Mouse (Mus musculus): Measurements from ENCODE around the gene Ccdc63. TPM values are rescaled to one million over a fixed set of nuclear protein-coding genes. Genes with fewer than 3 reads are reported as not detected.

Ccdc63 gene
- total RNA-seq, 4 experiments from 2014 or later: 0.22 TPM; not detected in 3

GRCm38 (mm10) chr5:122116243-122116642, 24.4 kb downstream of the Ccdc63 start:
- no peak for DNase-seq

GRCm38 (mm10) chr5:122115266-122115763, 25.3 kb downstream of the Ccdc63 start:
- DNase-seq: no peak

GRCm38 (mm10) chr5:122114176-122114575, 26.4 kb downstream of the Ccdc63 start:
- no peak for DNase-seq

GRCm38 (mm10) chr5:122113450-122113849, 27.2 kb downstream of the Ccdc63 start:
- no peak for DNase-seq

GRCm38 (mm10) chr5:122111933-122112248, 28.7 kb downstream of the Ccdc63 start:
- no peak for DNase-seq

- DNase-seq: no peak
Observed at GRCm38 (mm10) chr5:122111091-122111932, 29.3 kb downstream of the Ccdc63 start.

- no peak for DNase-seq
Observed at GRCm38 (mm10) chr5:122110625-122111024, 30.0 kb downstream of the Ccdc63 start.

- DNase-seq: no peak
Observed at GRCm38 (mm10) chr5:122109325-122110060, 31.1 kb downstream of the Ccdc63 start.

GRCm38 (mm10) chr5:122108104-122108503, 32.5 kb downstream of the Ccdc63 start:
- DNase-seq: no peak

- no peak for DNase-seq
Observed at GRCm38 (mm10) chr5:122106212-122106611, 34.4 kb downstream of the Ccdc63 start.

GRCm38 (mm10) chr5:122104981-122105380, 35.6 kb downstream of the Ccdc63 start:
- no peak for DNase-seq

GRCm38 (mm10) chr5:122104201-122104600, 36.4 kb downstream of the Ccdc63 start:
- no peak for DNase-seq

GRCm38 (mm10) chr5:122103075-122103474, 37.5 kb downstream of the Ccdc63 start:
- DNase-seq: no peak

GRCm38 (mm10) chr5:122102476-122103050, 38.1 kb downstream of the Ccdc63 start:
- DNase-seq: no peak

- DNase-seq: no peak
Observed at GRCm38 (mm10) chr5:122094439-122094838, 46.2 kb downstream of the Ccdc63 start.

- DNase-seq: no peak
Observed at GRCm38 (mm10) chr5:122093734-122094133, 46.9 kb downstream of the Ccdc63 start.

GRCm38 (mm10) chr5:122092794-122093193, 47.8 kb downstream of the Ccdc63 start:
- DNase-seq: no peak

- DNase-seq: no peak
Observed at GRCm38 (mm10) chr5:122091070-122091469, 49.6 kb downstream of the Ccdc63 start.

- no peak for DNase-seq
Observed at GRCm38 (mm10) chr5:122089664-122090063, 51.0 kb downstream of the Ccdc63 start.

GRCm38 (mm10) chr5:122088917-122089316, 51.7 kb downstream of the Ccdc63 start:
- peak; percentile 78 for DNase-seq

GRCm38 (mm10) chr5:122086121-122086520, 54.5 kb downstream of the Ccdc63 start:
- no peak for DNase-seq

- DNase-seq: no peak
Observed at GRCm38 (mm10) chr5:122085291-122085690, 55.3 kb downstream of the Ccdc63 start.

- DNase-seq: no peak
Observed at GRCm38 (mm10) chr5:122084470-122084869, 56.2 kb downstream of the Ccdc63 start.
